Mouse (Mus musculus) lung, postnatal 14 days (tissue): Measurements from ENCODE around the gene Hist1h2bh.
"Not testable (repeated sequence)": the region's sequence is repeated elsewhere in the genome, so short reads cannot be mapped to it uniquely, and the experiment has no call there.

Experiments used
- DNase-seq: peaks from one replicate; pipeline ENCODE4 v3.0.0; 2021

Hist1h2bh gene

GRCm38 (mm10) chr13:23550761-23551145 is 7.6 kb upstream of the Hist1h2bh start:
- no peak for DNase-seq

- DNase-seq, result no peak
These were observed 3.5 kb upstream of the Hist1h2bh start for GRCm38 (mm10) chr13:23546694-23547093.

- DNase-seq, result not testable (repeated sequence)
These were observed 1.6 kb upstream of the Hist1h2bh start for GRCm38 (mm10) chr13:23544787-23545120.

GRCm38 (mm10) chr13:23543965-23544786 is 984 bp upstream of the Hist1h2bh start, which contains the start of gene Hist1h3f:
Hist1h3f (plus strand) TSS chr13:23544052.
- DNase-seq, result peak; percentile 68

GRCm38 (mm10) chr13:23542225-23542980 is 789 bp downstream of the Hist1h2bh start:
- not testable (repeated sequence) for DNase-seq

- no peak for DNase-seq
These were observed 1.7 kb downstream of the Hist1h2bh start for GRCm38 (mm10) chr13:23541497-23541896.

GRCm38 (mm10) chr13:23539821-23540220 is 3.4 kb downstream of the Hist1h2bh start:
- not testable (repeated sequence) for DNase-seq

GRCm38 (mm10) chr13:23538249-23538648 is 4.9 kb downstream of the Hist1h2bh start:
- no peak for DNase-seq

GRCm38 (mm10) chr13:23537006-23537710 is 6.0 kb downstream of the Hist1h2bh start:
- DNase-seq, result no peak

GRCm38 (mm10) chr13:23536076-23536822 is 6.9 kb downstream of the Hist1h2bh start:
- no peak for DNase-seq

GRCm38 (mm10) chr13:23535137-23536075 is 7.8 kb downstream of the Hist1h2bh start, which contains the start of gene Hist1h3g:
Hist1h3g (plus strand) TSS chr13:23535422.
- DNase-seq, result peak; percentile 88

GRCm38 (mm10) chr13:23534368-23535131 is 8.6 kb downstream of the Hist1h2bh start:
- no peak for DNase-seq

- DNase-seq, result peak; percentile 68
These were observed 9.4 kb downstream of the Hist1h2bh start, which contains the start of gene Hist1h2af for GRCm38 (mm10) chr13:23533560-23534367. Hist1h2af (plus strand) TSS chr13:23533906.

- no peak for DNase-seq
These were observed 10.7 kb downstream of the Hist1h2bh start for GRCm38 (mm10) chr13:23532262-23533075.

GRCm38 (mm10) chr13:23530901-23531875 is 12.0 kb downstream of the Hist1h2bh start, which contains the start of gene Hist1h4h:
Hist1h4h (plus strand) TSS chr13:23531050.
- DNase-seq, result peak; percentile 97

- peak; percentile 70 for DNase-seq
These were observed 12.9 kb downstream of the Hist1h2bh start for GRCm38 (mm10) chr13:23530181-23530900.
